10 mouse cellular contexts compared by ENCODE assay signal in the genomic region with DNA sequence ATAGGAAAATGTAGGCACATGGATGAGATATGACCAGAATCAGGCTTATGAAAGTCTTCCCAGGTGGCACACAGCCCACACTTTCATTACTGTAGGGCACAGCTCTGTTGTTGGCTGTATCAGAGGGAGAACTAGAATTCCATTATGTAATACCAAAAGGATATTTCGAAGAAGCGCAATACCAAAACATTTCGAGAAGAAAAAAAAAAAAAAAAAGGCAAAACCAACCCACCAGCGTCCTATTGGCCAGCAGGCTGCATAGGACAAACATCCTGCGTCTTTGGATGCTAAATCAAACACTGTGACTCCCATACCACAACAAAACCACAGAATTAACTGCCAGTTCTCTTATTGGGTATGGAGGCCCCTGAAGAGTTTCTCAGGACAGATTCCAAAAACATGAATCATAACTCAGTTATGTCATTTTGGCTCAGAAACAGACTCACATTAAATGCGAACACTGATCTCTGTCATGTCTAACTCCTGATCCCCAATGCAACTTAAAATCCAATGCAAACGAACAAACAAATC. TPM values are rescaled to one million over a fixed set of nuclear protein-coding genes. Genes with fewer than 3 reads are reported as not detected.
DNase-seq lines count a peak whose midpoint lies in the region; ATAC-seq and TF ChIP-seq lines count a peak whose summit lies in the region.
"Had no signal": no experiment of that assay in that cellular context is flagged by ENCODE, and none has a peak within 500 bp of the region (broad histone marks: within the 10 kb centered on the region; RNA-seq: fewer than 3 reads in every experiment).

No protein-coding gene starts in this region.

- no peak overlapping the region for H3K27ac ChIP-seq in hindbrain, postnatal 0 days
- H3K27ac ChIP-seq in hindbrain, embryonic 16.5 days (ENCODE audit: low read depth, low read length): no peak overlapping the region
- H3K27ac ChIP-seq in lung, postnatal 0 days (ENCODE audit: low read length): 0 out of 2 replicates have a peak overlapping the region, but pooled peaks have one; percentile 14
- no peak overlapping the region for H3K27ac ChIP-seq in forebrain, embryonic 16.5 days (ENCODE audit: low read length)
- H3K27ac ChIP-seq: macrophage had no signal

- 76% methylated on average over 7 of the region's 7 CpGs for WGBS in hindbrain, postnatal 0 days
- 77% methylated on average over 7 of the region's 7 CpGs for WGBS in hindbrain, embryonic 16.5 days
- WGBS in lung, postnatal 0 days: 38% methylated on average over 7 of the region's 7 CpGs
- 74% methylated on average over 7 of the region's 7 CpGs for WGBS in forebrain, embryonic 16.5 days

- H3K4me2 ChIP-seq in hindbrain, postnatal 0 days (ENCODE audit: low read depth, low read length): peak overlapping the region; percentile 36; the same call in 1 of the 2 replicates
- H3K4me2 ChIP-seq in hindbrain, embryonic 16.5 days (ENCODE audit: low read length): no peak overlapping the region
- H3K4me2 ChIP-seq in lung, postnatal 0 days (replicated peaks; ENCODE audit: low read depth, low read length): no peak overlapping the region
- no peak overlapping the region for H3K4me2 ChIP-seq in forebrain, embryonic 16.5 days (ENCODE audit: low read length)

- no peak overlapping the region for H3K4me3 ChIP-seq in hindbrain, postnatal 0 days (ENCODE audit: low read length)
- H3K4me3 ChIP-seq in hindbrain, embryonic 16.5 days (ENCODE audit: low read length): no peak overlapping the region
- no peak overlapping the region for H3K4me3 ChIP-seq in lung, postnatal 0 days (ENCODE audit: low read depth, low read length)
- no peak overlapping the region for H3K4me3 ChIP-seq in forebrain, embryonic 16.5 days (replicated peaks; ENCODE audit: low read length)

- 0 out of 2 replicates have a peak, but pooled peaks have one; percentile 36 for TF ChIP-seq EP300 in lung, postnatal 0 days (IDR thresholded peaks at IDR 0.05)

- no peaks in the 10 kb centered on the region for H3K4me1 ChIP-seq in hindbrain, postnatal 0 days (ENCODE audit: insufficient read depth, low read length)
- H3K4me1 ChIP-seq in hindbrain, embryonic 16.5 days (ENCODE audit: control insufficient read depth, insufficient read depth, low read depth, low read length): no peaks in the 10 kb centered on the region
- no peaks in the 10 kb centered on the region for H3K4me1 ChIP-seq in lung, postnatal 0 days (ENCODE audit: insufficient read depth, low read depth, low read length)
- H3K4me1 ChIP-seq in forebrain, embryonic 16.5 days (replicated peaks; ENCODE audit: control insufficient read depth, insufficient read depth, low read length): peaks cover 3% of the 10 kb centered on the region; the same call in 1 of the 2 replicates

- DNase-seq in hindbrain, postnatal 0 days (ENCODE audit: low spot score): no peak
- peak; percentile 92 for DNase-seq in Muller cell, postnatal 12 days (ENCODE audit: inconsistent ontology term)
- peak; percentile 47 for DNase-seq in heart, adult 8-10 months (ENCODE audit: low spot score)
- peak; percentile 76 for DNase-seq in lung, postnatal 0 days (ENCODE audit: low spot score)
- no peak for DNase-seq in spleen, adult 12 weeks (ENCODE audit: low spot score)
- DNase-seq in embryo, embryonic 10 days (ENCODE audit: low spot score): no peak

- H3K9ac ChIP-seq in hindbrain, postnatal 0 days (replicated peaks; ENCODE audit: low read length): no peak overlapping the region
- H3K9ac ChIP-seq in hindbrain, embryonic 16.5 days (ENCODE audit: low read depth, low read length): no peak overlapping the region
- no peak overlapping the region for H3K9ac ChIP-seq in lung, postnatal 0 days (replicated peaks; ENCODE audit: low read depth)
- no peak overlapping the region for H3K9ac ChIP-seq in forebrain, embryonic 16.5 days (replicated peaks; ENCODE audit: low read depth, low read length)

- no peaks in the 10 kb centered on the region for H3K27me3 ChIP-seq in hindbrain, postnatal 0 days (ENCODE audit: insufficient read depth, low read length)
- no peaks in the 10 kb centered on the region; the same call in 1 of the 2 replicates for H3K27me3 ChIP-seq in hindbrain, embryonic 16.5 days (replicated peaks; ENCODE audit: control insufficient read depth, insufficient read depth, low read length)
- no peaks in the 10 kb centered on the region for H3K27me3 ChIP-seq in lung, postnatal 0 days (replicated peaks; ENCODE audit: insufficient read depth, low read length)
- no peaks in the 10 kb centered on the region for H3K27me3 ChIP-seq in forebrain, embryonic 16.5 days (replicated peaks; ENCODE audit: control insufficient read depth, insufficient read depth, low read length)

- no peak for ATAC-seq in hindbrain, postnatal 0 days
- no peak for ATAC-seq in hindbrain, embryonic 16.5 days
- peak; percentile 89 for ATAC-seq in lung, postnatal 0 days
- no peak for ATAC-seq in forebrain, embryonic 16.5 days

- TF ChIP-seq CTCF in hindbrain, postnatal 0 days (IDR thresholded peaks at IDR 0.05; ENCODE audit: low read depth): no peak
- TF ChIP-seq CTCF in lung, postnatal 0 days (IDR thresholded peaks at IDR 0.05): no peak

- no peaks in the 10 kb centered on the region for H3K36me3 ChIP-seq in hindbrain, postnatal 0 days (ENCODE audit: insufficient read depth, low read length)
- no peaks in the 10 kb centered on the region for H3K36me3 ChIP-seq in hindbrain, embryonic 16.5 days (ENCODE audit: control insufficient read depth, insufficient read depth, low read length)
- no peaks in the 10 kb centered on the region for H3K36me3 ChIP-seq in lung, postnatal 0 days (ENCODE audit: insufficient read depth, low read length)
- no peaks in the 10 kb centered on the region for H3K36me3 ChIP-seq in forebrain, embryonic 16.5 days (ENCODE audit: control insufficient read depth, insufficient read depth)
- H3K36me3 ChIP-seq: G1E had no signal

- H3K9me3 ChIP-seq in hindbrain, postnatal 0 days (ENCODE audit: low read length): no peaks in the 10 kb centered on the region
- no peaks in the 10 kb centered on the region for H3K9me3 ChIP-seq in hindbrain, embryonic 16.5 days (ENCODE audit: control insufficient read depth, low read length)
- H3K9me3 ChIP-seq in lung, postnatal 0 days (ENCODE audit: low read length): no peaks in the 10 kb centered on the region
- H3K9me3 ChIP-seq in forebrain, embryonic 16.5 days (ENCODE audit: control insufficient read depth, low read length): no peaks in the 10 kb centered on the region

RNA-seq across cellular contexts. Expression of a gene that starts 0.7 kb away (rescaled TPM):
- total RNA-seq in hindbrain, postnatal 0 days (2014; rRNA removed): 1.0 and 2.1 TPM in 2 replicates
- polyA plus RNA-seq in hindbrain, postnatal 0 days (2015; fragmentation: Nextera tagmentation; extraction: Ambion mirVana): 1.2 and 1.5 TPM in 2 replicates
- 1.5 and 2.4 TPM in 2 replicates for polyA plus RNA-seq in hindbrain, embryonic 16.5 days (2015; fragmentation: Nextera tagmentation; extraction: Ambion mirVana)
- total RNA-seq in heart, adult 8-10 months (2022): 1 to 10 TPM; 1.9 to 3.9 (median 3.1) TPM
- 2.4 and 3.4 TPM in 2 replicates for polyA plus RNA-seq in lung, postnatal 0 days (2015; fragmentation: Nextera tagmentation; extraction: Ambion mirVana)
- 3.1 TPM in 2 replicates for polyA plus RNA-seq in forebrain, embryonic 16.5 days (2015; fragmentation: Nextera tagmentation; extraction: Ambion mirVana)
- polyA plus RNA-seq: G1E, macrophage had no signal

RNA-seq across cellular contexts. Expression of a gene that starts 6.2 kb away (rescaled TPM):
- total RNA-seq in hindbrain, postnatal 0 days (2014; rRNA removed): 19.2 and 22.9 TPM in 2 replicates
- polyA plus RNA-seq in hindbrain, postnatal 0 days (2015; fragmentation: Nextera tagmentation; extraction: Ambion mirVana): 24.8 and 29.7 TPM in 2 replicates
- 37.7 and 44.6 TPM in 2 replicates for polyA plus RNA-seq in hindbrain, embryonic 16.5 days (2015; fragmentation: Nextera tagmentation; extraction: Ambion mirVana)
- total RNA-seq in heart, adult 8-10 months (2022): 10 to 100 TPM; 26.1 to 34.0 (median 27.8) TPM
- 20.9 and 25.6 TPM in 2 replicates for polyA plus RNA-seq in lung, postnatal 0 days (2015; fragmentation: Nextera tagmentation; extraction: Ambion mirVana)
- polyA plus RNA-seq in forebrain, embryonic 16.5 days (2015; fragmentation: Nextera tagmentation; extraction: Ambion mirVana): 54.6 and 59.7 TPM in 2 replicates

Comparison
In these comparisons a context has a peak if more than half of its experiments do, and no peak if none do; other contexts are left out.
1. DNase-seq: peak in Muller cell, postnatal 12 days (single experiment), heart, adult 8-10 months (single experiment) and lung, postnatal 0 days (single experiment); none in hindbrain, postnatal 0 days (single experiment), spleen, adult 12 weeks (single experiment) and embryo, embryonic 10 days (single experiment).